Comparison of ENCODE assay signal across 11 mouse cellular contexts in the genomic region with DNA sequence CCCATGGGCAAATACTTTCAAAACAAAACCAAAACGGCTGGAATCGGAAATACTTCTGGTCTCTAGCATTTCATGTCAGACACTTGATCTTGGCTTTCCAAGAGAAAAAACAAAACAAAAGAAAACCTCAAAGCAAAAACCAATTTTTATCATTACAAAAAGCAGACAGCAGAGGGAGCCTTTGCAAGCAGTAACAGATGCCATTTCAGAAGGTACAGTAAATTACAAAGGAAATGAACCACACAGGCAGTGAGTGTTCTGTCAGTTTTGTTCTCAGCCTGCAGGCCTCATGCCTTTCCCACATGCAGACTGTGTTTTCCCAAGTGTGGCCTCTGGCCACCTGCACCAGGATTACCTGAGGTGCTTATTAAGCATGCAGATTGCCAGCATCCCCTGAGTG. TPM values are rescaled to one million over a fixed set of nuclear protein-coding genes. Genes with fewer than 3 reads are reported as not detected.
DNase-seq lines count a peak whose midpoint lies in the region; TF ChIP-seq lines count a peak whose summit lies in the region.
"Had no signal": no experiment of that assay in that cellular context is flagged by ENCODE, and none has a peak within 500 bp of the region (broad histone marks: within the 10 kb centered on the region; RNA-seq: fewer than 3 reads in every experiment).

No protein-coding gene starts in this region.

- no peak overlapping the region; the same call in 1 of the 2 replicates for H3K27ac ChIP-seq in left cerebral cortex, adult 2 months
- H3K27ac ChIP-seq: embryonic facial prominence, embryonic 15.5 days; stomach, embryonic 15.5 days had no signal

- no peak overlapping the region for H3K4me3 ChIP-seq in left cerebral cortex, adult 2 months
- H3K4me3 ChIP-seq: embryonic facial prominence, embryonic 15.5 days; stomach, embryonic 15.5 days had no signal

- peak; percentile 79 for TF ChIP-seq CTCF in left cerebral cortex, adult 2 months (IDR thresholded peaks at IDR 0.05)

- DNase-seq in cerebellum, postnatal 10 days = peak; percentile 10 to 61
- no peak for DNase-seq in cerebellum, adult 11 months
- DNase-seq in left cerebral cortex, adult 2 months (ENCODE audit: extremely low spot score in 1 of 2, low spot score in 2 of 2) = no peak
- no peak for DNase-seq in left cerebral cortex, adult 11 months (ENCODE audit: low spot score)
- DNase-seq in ZHBTc4 (ENCODE audit: low read depth, low spot score) = peak; percentile 38
- DNase-seq in mesoderm, embryonic 11.5 days (ENCODE audit: low read depth, low spot score) = peak; percentile 37
- no peak for DNase-seq in urinary bladder, adult 2 months (ENCODE audit: low spot score)
- no peak for DNase-seq in spleen, postnatal 36 days (ENCODE audit: low spot score in 2 of 2)

- intact Hi-C loops in left cerebral cortex, adult 2 months (cut with DNase I) = loop anchor here (5.0 kb wide), 1 partner anchor 405 kb away; a partner anchor contains a TSS

RNA-seq across cellular contexts. Expression of a gene that starts 1.2 kb away (rescaled TPM):
- not detected for total RNA-seq in left cerebral cortex, adult 2 months (2021)
- polyA plus RNA-seq in urinary bladder, adult 2 months (2012; rRNA removed) = not detected in 2 replicates
- polyA plus RNA-seq: embryonic facial prominence, embryonic 15.5 days; intestine, embryonic 14.5 days; stomach, embryonic 15.5 days had no signal

RNA-seq across cellular contexts. Expression of a gene that starts 21.9 kb away (rescaled TPM):
- total RNA-seq in left cerebral cortex, adult 2 months (2021) = 100 to 1,000 TPM; 642 to 716 TPM
- polyA plus RNA-seq in urinary bladder, adult 2 months (2012; rRNA removed) = 242 and 345 TPM in 2 replicates

RNA-seq across cellular contexts. Expression of a gene that starts 55.6 kb away (rescaled TPM):
- 10 to 100 TPM; 23.8 to 26.9 TPM for total RNA-seq in left cerebral cortex, adult 2 months (2021)
- 34.9 and 44.6 TPM in 2 replicates for polyA plus RNA-seq in urinary bladder, adult 2 months (2012; rRNA removed)

Comparison
In these comparisons a context has a peak if more than half of its experiments do, and no peak if none do; other contexts are left out.
1. DNase-seq: peak in cerebellum, postnatal 10 days (2 of 2), ZHBTc4 (single experiment) and mesoderm, embryonic 11.5 days (single experiment); none in cerebellum, adult 11 months (single experiment), left cerebral cortex, adult 2 months (0 of 2), left cerebral cortex, adult 11 months (single experiment), urinary bladder, adult 2 months (single experiment) and spleen, postnatal 36 days (0 of 2).